Mouse (Mus musculus) midbrain, embryonic 15.5 days (tissue): ENCODE measurements around the gene Slc2a6. TPM values are rescaled to one million over a fixed set of nuclear protein-coding genes. Genes with fewer than 3 reads are reported as not detected.

ENCODE experiments used
- ATAC-seq: fragments of 200-750 bp; cut with Nextera tagmentation; replicated peaks from 2 replicates; pipeline ENCODE4 v1.8.0; 2017; ENCODE audit warnings: moderate TSS enrichment
- H3K27ac ChIP-seq: fragments of 300-500 bp; sonication (generic); 2 replicates; pipeline ENCODE4 v1.5.1; 2015; ENCODE audit warnings: mild to moderate bottlenecking, inconsistent platforms
- H3K27me3 ChIP-seq: fragments of 300-500 bp; sonication (generic); replicated peaks from 2 replicates; pipeline ENCODE4 v1.6.1; 2015; ENCODE audit warnings: inconsistent platforms
- H3K36me3 ChIP-seq: fragments of 300-500 bp; sonication (generic); replicated peaks from 2 replicates; pipeline ENCODE4 v1.6.1; 2015; ENCODE audit warnings: inconsistent platforms
- H3K4me1 ChIP-seq: fragments of 300-500 bp; sonication (generic); 2 replicates; pipeline ENCODE4 v1.6.1; 2015; ENCODE audit warnings: inconsistent platforms
- H3K4me2 ChIP-seq: fragments of 300-500 bp; sonication (generic); 2 replicates; pipeline ENCODE4 v1.6.1; 2015; ENCODE audit warnings: inconsistent platforms, mild to moderate bottlenecking, moderate library complexity
- H3K4me3 ChIP-seq: fragments of 300-500 bp; sonication (generic); 2 replicates; pipeline ENCODE4 v1.5.1; 2015; ENCODE audit warnings: mild to moderate bottlenecking, inconsistent platforms
- H3K9ac ChIP-seq: fragments of 300-500 bp; sonication (generic); 2 replicates; pipeline ENCODE4 v1.6.1; 2015; ENCODE audit warnings: mild to moderate bottlenecking, inconsistent platforms
- H3K9me3 ChIP-seq: fragments of 300-500 bp; sonication (generic); 2 replicates; pipeline ENCODE4 v1.6.1; 2016; ENCODE audit warnings: inconsistent platforms
- WGBS: fragments of 180-500 bp; shearing (Covaris S2); methylation state at CpG from one replicate; pipeline ENCODE4 v1.1.7; 2015; ENCODE audit warnings: mixed read lengths; 5-methylcytosine and 5-hydroxymethylcytosine counted together
- polyA plus RNA-seq: library from polyadenylated mRNA; unstranded; fragments of >200 nt; fragmentation: Nextera tagmentation; extraction: Ambion mirVana; gene quantifications from 2 replicates; pipeline ENCODE4 v1.2.1, GENCODE M21; 2015

Gene Slc2a6
- 9.0 and 9.3 TPM in 2 replicates for polyA plus RNA-seq

- H3K9me3 ChIP-seq = no peaks in the 10 kb centered on the region
- peak within 1 kb of the TSS; percentile 72 for H3K27ac ChIP-seq
- peak; percentile 99 for ATAC-seq
- no peaks in the 10 kb centered on the region for H3K36me3 ChIP-seq
- H3K4me2 ChIP-seq = peak within 1 kb of the TSS; percentile 80
- WGBS = 2% methylated on average over 38 of the region's 38 CpGs
- peak within 1 kb of the TSS; percentile 56 for H3K9ac ChIP-seq
- H3K4me3 ChIP-seq = peak within 1 kb of the TSS; percentile 47
- H3K27me3 ChIP-seq = 0 out of 2 replicates have a peak, but pooled peaks cover 9% of the 10 kb centered on the region
- H3K4me1 ChIP-seq = peaks cover 19% of the 10 kb centered on the region
Measured at GRCm38 (mm10) chr2:27027618-27028436, at the start of gene Slc2a6. Gene Slc2a6, minus strand, starts transcription at chr2:27027998.

GRCm38 (mm10) chr2:27075485-27075884, 47.7 kb upstream of the Slc2a6 start:
- H3K27me3 ChIP-seq = no peaks in the 10 kb centered on the region
- WGBS = 72% methylated on average over 3 of the region's 3 CpGs
- H3K9me3 ChIP-seq = no peaks in the 10 kb centered on the region
- no peak for ATAC-seq
- no peak overlapping the region for H3K9ac ChIP-seq
- H3K4me1 ChIP-seq = peaks cover 22% of the 10 kb centered on the region
- no peak overlapping the region for H3K4me2 ChIP-seq
- H3K4me3 ChIP-seq = no peak overlapping the region
- no peaks in the 10 kb centered on the region for H3K36me3 ChIP-seq
- no peak overlapping the region for H3K27ac ChIP-seq

GRCm38 (mm10) chr2:27074804-27075203, 47.0 kb upstream of the Slc2a6 start:
- no peak overlapping the region for H3K27ac ChIP-seq
- WGBS = 84% methylated on average over 4 of the region's 4 CpGs
- ATAC-seq = no peak
- H3K27me3 ChIP-seq = no peaks in the 10 kb centered on the region
- H3K36me3 ChIP-seq = no peaks in the 10 kb centered on the region
- no peaks in the 10 kb centered on the region for H3K9me3 ChIP-seq
- no peak overlapping the region for H3K4me2 ChIP-seq
- H3K4me3 ChIP-seq = no peak overlapping the region
- H3K4me1 ChIP-seq = peaks cover 20% of the 10 kb centered on the region
- H3K9ac ChIP-seq = no peak overlapping the region

GRCm38 (mm10) chr2:27073407-27073806, 45.6 kb upstream of the Slc2a6 start:
- no peaks in the 10 kb centered on the region for H3K9me3 ChIP-seq
- no peaks in the 10 kb centered on the region for H3K27me3 ChIP-seq
- no peaks in the 10 kb centered on the region for H3K36me3 ChIP-seq
- H3K4me1 ChIP-seq = peaks cover 6% of the 10 kb centered on the region
- H3K27ac ChIP-seq = no peak overlapping the region
- H3K9ac ChIP-seq = no peak overlapping the region
- no peak overlapping the region for H3K4me3 ChIP-seq
- no peak overlapping the region for H3K4me2 ChIP-seq
- WGBS = 76% methylated on average over 4 of the region's 4 CpGs
- no peak for ATAC-seq

- Histone ChIP-seq H3K9ac (no peak within 1 kb of the TSS), H3K27ac (no peak within 1 kb of the TSS), H3K4me1 (peaks cover 2% of the 10 kb centered on the region; the same call in 1 of the 2 replicates), H3K9me3 (no peaks in the 10 kb centered on the region), H3K36me3 (no peaks in the 10 kb centered on the region), H3K4me2 (no peak within 1 kb of the TSS), H3K27me3 (no peaks in the 10 kb centered on the region), H3K4me3 (no peak within 1 kb of the TSS)
- 84% methylated on average over 2 of the region's 2 CpGs for WGBS
- ATAC-seq = no peak
Measured at GRCm38 (mm10) chr2:27071978-27072377, 44.2 kb upstream of the Slc2a6 start, which contains the start of gene Mymk. Gene Mymk, minus strand, starts transcription at chr2:27072179.

GRCm38 (mm10) chr2:27071137-27071536, 43.3 kb upstream of the Slc2a6 start:
- no peaks in the 10 kb centered on the region for H3K9me3 ChIP-seq
- peaks cover 2% of the 10 kb centered on the region; the same call in 1 of the 2 replicates for H3K4me1 ChIP-seq
- no peak overlapping the region for H3K4me2 ChIP-seq
- no peak for ATAC-seq
- no peaks in the 10 kb centered on the region for H3K36me3 ChIP-seq
- H3K27ac ChIP-seq = no peak overlapping the region
- 53% methylated on average over 4 of the region's 4 CpGs for WGBS
- no peak overlapping the region for H3K9ac ChIP-seq
- H3K4me3 ChIP-seq = no peak overlapping the region
- H3K27me3 ChIP-seq = no peaks in the 10 kb centered on the region

GRCm38 (mm10) chr2:27070247-27070813, 42.5 kb upstream of the Slc2a6 start:
- whole genome bisulfite sequencing = 81% methylated on average over 2 of the region's 2 CpGs
- H3K9me3 ChIP-seq = no peaks in the 10 kb centered on the region
- H3K4me1 ChIP-seq = peaks cover 2% of the 10 kb centered on the region; the same call in 1 of the 2 replicates
- H3K27ac ChIP-seq = no peak overlapping the region
- H3K36me3 ChIP-seq = no peaks in the 10 kb centered on the region
- no peak for ATAC-seq
- no peaks in the 10 kb centered on the region for H3K27me3 ChIP-seq
- no peak overlapping the region for H3K9ac ChIP-seq
- H3K4me2 ChIP-seq = no peak overlapping the region
- H3K4me3 ChIP-seq = no peak overlapping the region

GRCm38 (mm10) chr2:27069646-27070045, 41.8 kb upstream of the Slc2a6 start:
- 53% methylated on average over 3 of the region's 3 CpGs for WGBS
- Histone ChIP-seq H3K36me3 (no peaks in the 10 kb centered on the region), H3K4me2 (no peak overlapping the region), H3K4me1 (peaks cover 2% of the 10 kb centered on the region; the same call in 1 of the 2 replicates), H3K27me3 (no peaks in the 10 kb centered on the region), H3K27ac (no peak overlapping the region), H3K9ac (no peak overlapping the region), H3K4me3 (no peak overlapping the region), H3K9me3 (no peaks in the 10 kb centered on the region)
- ATAC-seq = no peak

- WGBS = 43% methylated on average over 2 of the region's 2 CpGs
- no peak overlapping the region for H3K4me3 ChIP-seq
- H3K4me2 ChIP-seq = no peak overlapping the region
- H3K9ac ChIP-seq = no peak overlapping the region
- H3K9me3 ChIP-seq = no peaks in the 10 kb centered on the region
- ATAC-seq = no peak
- H3K36me3 ChIP-seq = no peaks in the 10 kb centered on the region
- H3K27me3 ChIP-seq = no peaks in the 10 kb centered on the region
- H3K4me1 ChIP-seq = peaks cover 2% of the 10 kb centered on the region; the same call in 1 of the 2 replicates
- no peak overlapping the region for H3K27ac ChIP-seq
Measured at GRCm38 (mm10) chr2:27067996-27068395, 40.2 kb upstream of the Slc2a6 start.

GRCm38 (mm10) chr2:27067124-27067523, 39.3 kb upstream of the Slc2a6 start:
- H3K27ac ChIP-seq = no peak overlapping the region
- H3K4me2 ChIP-seq = no peak overlapping the region
- H3K27me3 ChIP-seq = no peaks in the 10 kb centered on the region
- no peak for ATAC-seq
- peaks cover 2% of the 10 kb centered on the region; the same call in 1 of the 2 replicates for H3K4me1 ChIP-seq
- 72% methylated on average over 2 of the region's 2 CpGs for WGBS
- H3K36me3 ChIP-seq = no peaks in the 10 kb centered on the region
- H3K9ac ChIP-seq = no peak overlapping the region
- no peak overlapping the region for H3K4me3 ChIP-seq
- no peaks in the 10 kb centered on the region for H3K9me3 ChIP-seq

- H3K27me3 ChIP-seq = no peaks in the 10 kb centered on the region
- 87% methylated on average over 9 of the region's 9 CpGs for WGBS
- no peak overlapping the region for H3K4me3 ChIP-seq
- no peak overlapping the region for H3K9ac ChIP-seq
- no peak overlapping the region for H3K27ac ChIP-seq
- H3K36me3 ChIP-seq = no peaks in the 10 kb centered on the region
- H3K4me2 ChIP-seq = no peak overlapping the region
- no peaks in the 10 kb centered on the region for H3K4me1 ChIP-seq
- no peak for ATAC-seq
- H3K9me3 ChIP-seq = no peaks in the 10 kb centered on the region
Measured at GRCm38 (mm10) chr2:27059187-27059586, 31.4 kb upstream of the Slc2a6 start.

GRCm38 (mm10) chr2:27058751-27059150, 31.0 kb upstream of the Slc2a6 start:
- Histone ChIP-seq H3K4me1 (no peaks in the 10 kb centered on the region), H3K27me3 (no peaks in the 10 kb centered on the region), H3K4me2 (no peak overlapping the region), H3K9ac (no peak overlapping the region), H3K4me3 (no peak overlapping the region), H3K27ac (no peak overlapping the region), H3K36me3 (no peaks in the 10 kb centered on the region), H3K9me3 (no peaks in the 10 kb centered on the region)
- 60% methylated on average over 12 of the region's 12 CpGs for WGBS
- no peak for ATAC-seq
